Mouse (Mus musculus) liver (tissue): ENCODE data around the gene Catsperd.
"Not testable (repeated sequence)": the region's sequence is repeated elsewhere in the genome, so short reads cannot be mapped to it uniquely, and the experiment has no call there.

ENCODE experiments used
- DNase-seq: peaks from one replicate; pipeline ENCODE4 v3.0.0-alpha.2; 2020; ENCODE audit warnings: mixed read lengths

Gene Catsperd

GRCm38 (mm10) chr17:56627530-56628277 lies at the start of gene Catsperd:
TSS of gene Catsperd (plus strand) at chr17:56628143.
- no peak for DNase-seq

- no peak for DNase-seq
Observed at GRCm38 (mm10) chr17:56583071-56583470, 44.9 kb upstream of the Catsperd start.

- no peak for DNase-seq
Observed at GRCm38 (mm10) chr17:56583611-56584256, 44.2 kb upstream of the Catsperd start.

- DNase-seq: peak; percentile 98
Observed at GRCm38 (mm10) chr17:56584257-56585130, 43.4 kb upstream of the Catsperd start, which contains the start of the genes Safb2 and Safb. TSS of gene Safb2 (minus strand) at chr17:56584585. TSS of gene Safb (plus strand) at chr17:56584825.

GRCm38 (mm10) chr17:56585171-56585821 lies 42.6 kb upstream of the Catsperd start:
- DNase-seq: peak; percentile 67

- DNase-seq: no peak
Observed at GRCm38 (mm10) chr17:56587773-56588172, 40.2 kb upstream of the Catsperd start.

GRCm38 (mm10) chr17:56588921-56589320 lies 39.0 kb upstream of the Catsperd start:
- no peak for DNase-seq

- no peak for DNase-seq
Observed at GRCm38 (mm10) chr17:56592553-56592952, 35.4 kb upstream of the Catsperd start.

GRCm38 (mm10) chr17:56593527-56594271 lies 34.2 kb upstream of the Catsperd start:
- DNase-seq: no peak

- DNase-seq: no peak
Observed at GRCm38 (mm10) chr17:56603186-56604069, 24.5 kb upstream of the Catsperd start.

- no peak for DNase-seq
Observed at GRCm38 (mm10) chr17:56604070-56604380, 23.9 kb upstream of the Catsperd start.

GRCm38 (mm10) chr17:56604422-56604821 lies 23.5 kb upstream of the Catsperd start:
- DNase-seq: no peak

- no peak for DNase-seq
Observed at GRCm38 (mm10) chr17:56605431-56605830, 22.5 kb upstream of the Catsperd start.

- DNase-seq: no peak
Observed at GRCm38 (mm10) chr17:56607521-56608062, 20.4 kb upstream of the Catsperd start.

GRCm38 (mm10) chr17:56608699-56609098 lies 19.2 kb upstream of the Catsperd start:
- no peak for DNase-seq

GRCm38 (mm10) chr17:56609452-56610171 lies 18.3 kb upstream of the Catsperd start, which contains the start of gene 2410015M20Rik:
TSS of gene 2410015M20Rik (minus strand) at chr17:56609771.
- DNase-seq: peak; percentile 94

- no peak for DNase-seq
Observed at GRCm38 (mm10) chr17:56611323-56611722, 16.6 kb upstream of the Catsperd start.

- peak; percentile 89 for DNase-seq
Observed at GRCm38 (mm10) chr17:56611861-56612564, 15.9 kb upstream of the Catsperd start.

GRCm38 (mm10) chr17:56612565-56612939 lies 15.4 kb upstream of the Catsperd start:
- not testable (repeated sequence) for DNase-seq
